Mouse (Mus musculus): ENCODE data around the gene Prkca. TPM values are rescaled to one million over a fixed set of nuclear protein-coding genes. Genes with fewer than 3 reads are reported as not detected.

The Prkca gene
- polyA plus RNA-seq, 1 experiment from 2014 or later, result 7.6 TPM

DNA sequence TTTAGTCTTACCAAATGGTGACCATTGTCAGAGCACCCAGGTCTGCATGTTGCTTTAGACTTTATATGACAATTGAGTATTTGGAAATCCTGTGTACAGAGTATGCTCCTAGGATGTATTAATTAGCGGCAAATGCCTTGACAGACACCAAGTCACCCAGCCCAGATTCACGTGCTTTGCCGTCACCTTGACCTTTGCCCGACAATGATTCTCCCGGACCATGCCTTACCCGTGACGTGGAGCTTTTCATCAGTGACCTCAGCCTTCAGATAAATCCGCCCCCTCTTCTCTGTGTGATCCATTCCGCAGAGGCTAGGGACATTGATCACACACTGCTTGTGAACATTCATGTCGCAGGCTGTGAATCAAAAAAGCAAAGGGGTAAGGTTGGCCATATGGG lies 290.0 kb downstream of the Prkca start:
- ATAC-seq (ENCODE audit: low read depth), result no peak
- H3K36me3 ChIP-seq, result no peaks in the 10 kb centered on the region
- H3K4me1 ChIP-seq (replicated peaks), result no peaks in the 10 kb centered on the region
- 69% methylated on average over 10 of the region's 10 CpGs for WGBS
- no peak overlapping the region for H3K9ac ChIP-seq
- H3K4me2 ChIP-seq, result no peak overlapping the region
- H3K9me3 ChIP-seq, result no peaks in the 10 kb centered on the region
- H3K4me3 ChIP-seq, result no peak overlapping the region
- H3K27ac ChIP-seq (replicated peaks), result no peak overlapping the region
- H3K27me3 ChIP-seq, result no peaks in the 10 kb centered on the region

DNA sequence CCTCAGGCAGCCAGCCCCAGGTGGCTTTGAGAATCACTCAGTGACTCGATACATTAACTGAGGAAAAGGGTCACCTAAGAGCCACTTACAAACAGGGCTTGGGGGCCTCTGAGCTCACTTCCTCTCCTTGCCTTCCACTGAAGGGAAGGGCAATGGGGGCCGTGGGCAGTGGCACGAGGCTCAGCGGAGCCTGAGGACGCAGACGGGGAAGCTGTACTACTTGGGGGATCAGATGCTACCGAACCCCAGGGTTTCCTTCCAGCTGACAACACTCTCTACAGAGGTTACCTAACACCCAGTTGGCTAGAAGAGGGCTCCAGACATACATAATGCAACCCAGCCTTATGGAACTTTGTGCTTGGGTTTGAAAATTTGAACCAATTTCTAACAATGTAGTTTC lies 302.1 kb downstream of the Prkca start:
- 64% methylated on average over 7 of the region's 7 CpGs for WGBS
- Histone ChIP-seq H3K4me1 (replicated peaks) (peaks cover 25% of the 10 kb centered on the region), H3K4me3 (no peak overlapping the region), H3K27me3 (no peaks in the 10 kb centered on the region), H3K27ac (replicated peaks) (no peak overlapping the region), H3K9ac (no peak overlapping the region), H3K4me2 (no peak overlapping the region), H3K9me3 (no peaks in the 10 kb centered on the region), H3K36me3 (no peaks in the 10 kb centered on the region)
- ATAC-seq (ENCODE audit: low read depth), result no peak

DNA sequence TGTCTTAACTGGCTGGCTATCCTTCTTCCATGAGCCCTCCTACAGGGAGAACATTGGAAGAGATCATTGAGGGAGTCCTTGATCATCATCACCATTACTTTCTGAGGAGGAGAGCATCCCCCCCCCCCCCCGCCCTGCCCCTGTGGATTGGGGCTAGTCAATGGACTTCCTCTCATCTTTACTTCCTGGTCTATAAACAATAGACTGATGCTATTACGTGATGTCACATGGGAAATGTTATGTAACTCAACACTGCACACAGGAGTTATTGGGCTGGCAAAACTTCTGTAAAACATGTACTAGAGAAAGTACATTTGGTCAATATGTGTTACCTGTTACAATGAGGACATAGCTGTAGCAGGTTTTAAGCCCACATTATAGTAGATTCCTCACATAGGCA lies 302.9 kb downstream of the Prkca start:
- no peak for ATAC-seq (ENCODE audit: low read depth)
- Histone ChIP-seq H3K9me3 (no peaks in the 10 kb centered on the region), H3K4me3 (no peak overlapping the region), H3K27ac (replicated peaks) (no peak overlapping the region), H3K4me2 (no peak overlapping the region), H3K4me1 (replicated peaks) (peaks cover 25% of the 10 kb centered on the region), H3K9ac (no peak overlapping the region), H3K36me3 (no peaks in the 10 kb centered on the region), H3K27me3 (no peaks in the 10 kb centered on the region)
- WGBS, result 69% methylated on average over 2 of the region's 2 CpGs

DNA sequence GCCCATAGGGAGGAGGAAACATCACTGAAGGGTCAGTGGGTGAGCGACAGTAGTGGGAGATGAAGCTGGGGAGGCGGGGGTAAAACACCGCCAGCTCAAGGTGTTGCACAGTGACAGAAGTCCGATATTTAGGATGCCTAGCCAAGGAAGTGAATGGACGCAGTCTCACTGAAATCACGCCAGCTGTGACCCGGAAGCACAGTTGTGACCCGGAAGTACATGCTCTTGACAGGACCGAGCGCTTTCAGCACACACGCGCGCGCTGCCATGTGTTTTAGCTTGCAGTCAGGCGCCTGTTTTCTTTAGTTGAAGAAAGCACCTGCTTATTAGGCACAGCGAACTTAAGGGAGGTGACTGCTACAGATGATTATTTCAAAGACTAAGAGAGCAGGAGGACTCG lies 304.0 kb downstream of the Prkca start:
- Histone ChIP-seq H3K4me1 (replicated peaks) (peaks cover 25% of the 10 kb centered on the region), H3K27ac (replicated peaks) (no peak overlapping the region), H3K27me3 (no peaks in the 10 kb centered on the region), H3K4me2 (no peak overlapping the region), H3K4me3 (no peak overlapping the region), H3K9ac (no peak overlapping the region), H3K9me3 (no peaks in the 10 kb centered on the region), H3K36me3 (no peaks in the 10 kb centered on the region)
- no peak for ATAC-seq (ENCODE audit: low read depth)
- WGBS, result 92% methylated on average over 17 of the region's 17 CpGs

DNA sequence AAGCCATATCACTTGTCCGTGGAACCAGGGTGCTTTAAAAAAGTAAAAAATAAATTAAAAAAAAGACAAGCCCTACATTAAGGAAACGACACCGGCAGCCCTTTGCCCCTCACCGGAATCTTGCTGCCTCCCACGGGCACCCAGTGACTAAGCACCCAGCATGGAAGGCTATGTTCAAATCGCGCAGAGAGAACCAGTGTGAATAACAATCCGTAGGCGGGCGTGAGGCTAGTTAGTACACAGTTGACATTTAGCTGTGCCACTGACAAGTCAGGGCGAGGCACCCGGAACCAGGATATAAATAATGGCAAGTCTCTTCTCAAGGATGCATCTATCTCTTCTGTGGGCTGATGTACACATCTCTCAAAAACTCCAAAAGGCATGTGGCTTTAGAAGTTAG lies 304.7 kb downstream of the Prkca start:
- Histone ChIP-seq H3K36me3 (no peaks in the 10 kb centered on the region), H3K27me3 (no peaks in the 10 kb centered on the region), H3K9me3 (no peaks in the 10 kb centered on the region), H3K9ac (no peak overlapping the region), H3K4me1 (replicated peaks) (peaks cover 31% of the 10 kb centered on the region), H3K4me3 (no peak overlapping the region), H3K27ac (replicated peaks) (peak overlapping the region; percentile 23; the same call in 1 of the 2 replicates), H3K4me2 (no peak overlapping the region)
- ATAC-seq (ENCODE audit: low read depth), result no peak
- WGBS, result 84% methylated on average over 12 of the region's 12 CpGs

DNA sequence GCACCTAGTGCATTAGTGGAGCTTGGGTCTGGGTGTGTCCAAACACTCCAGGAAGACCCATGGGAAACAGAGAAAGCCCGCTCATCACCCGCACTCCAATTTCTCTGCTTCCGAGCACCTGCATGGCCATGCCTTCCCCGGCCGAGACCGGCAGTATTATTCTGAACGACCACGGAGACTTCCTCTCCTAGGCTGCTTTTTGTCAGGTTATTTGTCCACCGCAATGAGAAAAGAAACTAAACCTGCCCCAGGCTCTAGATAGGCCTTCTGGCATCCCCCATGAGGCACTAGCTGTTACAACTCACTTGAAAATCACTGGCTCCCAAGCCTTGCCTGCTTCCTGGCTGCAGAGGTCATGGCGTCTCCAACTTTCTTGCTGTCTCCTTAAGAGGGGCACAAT lies 307.4 kb downstream of the Prkca start:
- Histone ChIP-seq H3K36me3 (no peaks in the 10 kb centered on the region), H3K4me2 (no peak overlapping the region), H3K4me1 (replicated peaks) (peaks cover 25% of the 10 kb centered on the region), H3K4me3 (no peak overlapping the region), H3K27ac (replicated peaks) (no peak overlapping the region), H3K9me3 (no peaks in the 10 kb centered on the region), H3K27me3 (no peaks in the 10 kb centered on the region), H3K9ac (no peak overlapping the region)
- 86% methylated on average over 10 of the region's 10 CpGs for WGBS
- no peak for ATAC-seq (ENCODE audit: low read depth)

DNA sequence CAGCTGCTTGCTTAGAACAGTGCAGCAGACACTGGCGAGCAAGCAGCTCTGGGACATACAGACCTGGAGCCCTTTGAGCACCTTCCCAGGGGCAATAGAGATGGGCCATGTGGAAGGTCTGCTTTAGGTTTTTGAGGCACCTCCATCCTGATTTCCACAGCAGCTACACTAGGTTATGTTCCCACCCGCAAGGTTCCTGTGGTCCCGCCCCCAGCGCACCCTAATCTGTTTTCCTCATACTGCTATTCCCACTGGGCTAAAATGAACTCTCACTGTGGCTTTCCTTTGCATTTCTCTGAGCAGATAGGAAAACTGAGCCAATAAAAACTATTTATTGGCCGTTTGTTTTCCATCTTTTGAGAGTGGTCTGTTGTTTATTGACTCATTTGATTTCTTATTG lies 308.0 kb downstream of the Prkca start:
- Histone ChIP-seq H3K4me2 (no peak overlapping the region), H3K4me1 (replicated peaks) (peaks cover 24% of the 10 kb centered on the region), H3K36me3 (no peaks in the 10 kb centered on the region), H3K27me3 (no peaks in the 10 kb centered on the region), H3K4me3 (no peak overlapping the region), H3K9me3 (no peaks in the 10 kb centered on the region), H3K27ac (replicated peaks) (no peak overlapping the region), H3K9ac (no peak overlapping the region)
- WGBS, result 86% methylated on average over 5 of the region's 5 CpGs
- ATAC-seq (ENCODE audit: low read depth), result no peak

DNA sequence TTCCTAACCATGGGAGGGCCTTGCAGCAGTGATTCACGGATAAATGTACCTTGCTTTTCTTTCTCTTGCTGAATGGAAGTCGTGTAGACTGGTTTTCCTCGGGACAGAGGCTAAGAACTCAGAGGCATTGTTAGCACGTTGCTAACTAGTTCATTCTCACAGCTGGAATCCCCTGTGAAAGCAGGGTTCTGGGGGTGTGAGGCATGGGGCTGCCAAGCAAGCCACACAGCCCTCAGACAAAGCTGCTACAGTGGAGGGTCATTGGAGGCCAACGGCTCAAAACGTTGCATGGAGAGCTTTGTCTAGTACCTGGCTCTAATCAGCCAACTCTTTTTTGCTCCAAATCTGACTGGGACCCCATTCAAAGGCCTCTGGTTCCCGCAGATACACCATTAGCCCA lies 309.4 kb downstream of the Prkca start:
- H3K4me1 ChIP-seq (replicated peaks), result peaks cover 24% of the 10 kb centered on the region
- H3K4me2 ChIP-seq, result no peak overlapping the region
- no peak overlapping the region for H3K4me3 ChIP-seq
- H3K27me3 ChIP-seq, result no peaks in the 10 kb centered on the region
- H3K36me3 ChIP-seq, result no peaks in the 10 kb centered on the region
- no peak overlapping the region for H3K27ac ChIP-seq (replicated peaks)
- 18% methylated on average over 7 of the region's 7 CpGs for WGBS
- no peak for ATAC-seq (ENCODE audit: low read depth)
- H3K9me3 ChIP-seq, result no peaks in the 10 kb centered on the region
- no peak overlapping the region for H3K9ac ChIP-seq

DNA sequence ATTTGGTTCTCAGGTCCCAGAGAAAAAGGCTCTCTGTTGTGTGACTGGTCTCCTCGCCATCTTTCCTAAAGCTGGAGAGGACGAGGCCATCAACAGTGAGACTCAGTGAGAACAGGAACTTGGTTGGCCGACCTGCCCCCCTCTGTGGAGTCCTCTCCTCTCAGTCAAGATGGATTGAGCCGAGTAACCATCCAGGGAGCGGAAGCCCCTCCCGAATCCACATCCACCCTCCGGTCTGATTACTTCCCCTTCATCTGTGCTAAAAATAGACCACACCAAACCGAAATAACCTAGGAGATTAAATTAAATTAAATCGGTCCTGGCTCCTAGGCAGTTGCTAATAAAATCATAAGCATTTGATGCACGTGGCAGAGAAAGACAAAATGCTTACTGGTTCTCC lies 311.2 kb downstream of the Prkca start:
- no peak for ATAC-seq (ENCODE audit: low read depth)
- Histone ChIP-seq H3K4me1 (replicated peaks) (peaks cover 8% of the 10 kb centered on the region), H3K9me3 (no peaks in the 10 kb centered on the region), H3K36me3 (no peaks in the 10 kb centered on the region), H3K27me3 (no peaks in the 10 kb centered on the region), H3K4me2 (no peak overlapping the region), H3K27ac (replicated peaks) (no peak overlapping the region), H3K9ac (no peak overlapping the region), H3K4me3 (no peak overlapping the region)
- 75% methylated on average over 10 of the region's 10 CpGs for WGBS

DNA sequence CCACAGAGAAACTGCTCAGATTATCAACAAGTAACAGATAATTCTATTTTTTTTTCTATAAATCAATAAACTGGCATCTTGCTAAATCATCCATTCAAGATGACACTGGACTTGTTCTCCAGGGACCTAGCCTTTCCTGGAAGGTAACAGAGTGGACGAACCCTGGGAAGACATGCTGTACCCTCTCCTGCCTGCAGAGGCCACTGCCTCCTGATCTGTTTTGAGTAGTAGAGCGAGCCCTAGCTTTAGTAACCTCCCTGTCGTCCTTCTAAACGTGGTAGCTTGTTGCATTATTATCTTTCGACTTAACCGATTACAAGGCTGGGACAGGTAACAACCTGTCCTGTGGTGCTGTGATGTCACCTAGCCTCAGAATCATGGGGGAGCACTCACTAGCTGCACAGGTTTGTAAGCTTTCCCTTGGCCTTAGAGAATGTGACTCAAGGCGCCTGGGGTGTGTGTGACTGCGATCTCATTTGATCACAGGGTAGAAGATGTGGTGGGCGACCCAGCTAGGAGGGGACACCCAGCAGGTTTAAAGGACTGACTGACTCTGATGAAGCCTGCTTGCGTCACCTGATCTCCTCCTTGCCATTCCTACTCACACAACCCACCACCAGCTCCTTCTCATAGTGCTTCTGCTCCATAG lies 312.6 kb downstream of the Prkca start:
- H3K4me1 ChIP-seq (replicated peaks), result peaks cover 6% of the 10 kb centered on the region; the same call in 1 of the 2 replicates
- no peak overlapping the region for H3K4me2 ChIP-seq
- no peak overlapping the region for H3K4me3 ChIP-seq
- H3K36me3 ChIP-seq, result no peaks in the 10 kb centered on the region
- 56% methylated on average over 10 of the region's 10 CpGs for WGBS
- H3K9ac ChIP-seq, result no peak overlapping the region
- ATAC-seq (ENCODE audit: low read depth), result peak; percentile 69; the same call in 1 of the 2 replicates
- H3K9me3 ChIP-seq, result no peaks in the 10 kb centered on the region
- H3K27ac ChIP-seq (replicated peaks), result no peak overlapping the region
- H3K27me3 ChIP-seq, result no peaks in the 10 kb centered on the region

DNA sequence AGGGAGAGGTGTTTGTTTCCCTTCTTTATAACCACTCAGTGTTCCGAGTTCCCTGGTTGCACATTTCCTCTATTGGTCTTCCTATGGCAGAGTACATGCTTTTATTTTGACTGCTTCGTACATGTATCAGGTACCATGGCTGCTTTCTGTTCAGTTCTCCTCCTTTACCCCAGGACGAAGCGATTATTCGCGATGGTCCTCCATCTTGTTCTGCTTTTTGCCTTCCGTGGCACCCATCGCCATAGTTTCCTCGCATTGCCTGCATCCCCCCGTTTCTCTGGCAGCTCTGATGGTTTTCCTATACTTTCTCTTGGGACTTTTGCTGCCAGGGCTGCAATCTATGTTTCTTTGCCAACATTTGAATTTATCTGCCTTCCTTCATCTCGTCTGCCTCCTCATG lies 314.4 kb downstream of the Prkca start:
- ATAC-seq (ENCODE audit: low read depth), result no peak
- no peaks in the 10 kb centered on the region for H3K9me3 ChIP-seq
- H3K4me1 ChIP-seq (replicated peaks), result peaks cover 3% of the 10 kb centered on the region; the same call in 1 of the 2 replicates
- H3K27ac ChIP-seq (replicated peaks), result no peak overlapping the region
- no peak overlapping the region for H3K4me2 ChIP-seq
- no peaks in the 10 kb centered on the region for H3K36me3 ChIP-seq
- H3K27me3 ChIP-seq, result no peaks in the 10 kb centered on the region
- 89% methylated on average over 11 of the region's 11 CpGs for WGBS
- H3K9ac ChIP-seq, result no peak overlapping the region
- no peak overlapping the region for H3K4me3 ChIP-seq

DNA sequence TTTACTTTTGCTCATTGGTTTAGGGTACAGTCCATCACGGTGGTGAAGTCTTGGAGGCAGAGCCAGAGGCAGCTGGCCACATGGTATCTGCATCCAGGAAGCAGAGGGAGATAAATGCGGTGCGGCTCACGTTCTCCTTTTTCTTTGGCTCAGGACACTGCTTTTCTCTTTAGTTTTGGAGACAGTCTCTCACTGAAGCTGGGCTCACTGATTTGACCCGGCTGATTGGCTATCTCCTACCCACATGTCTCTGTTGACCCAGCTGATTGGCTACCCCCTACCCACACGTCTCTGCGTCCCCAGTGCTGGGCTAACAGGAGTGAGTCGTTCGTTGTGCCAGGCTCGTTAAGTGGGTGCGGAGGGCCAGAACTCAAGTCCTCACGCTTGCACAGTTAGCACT lies 315.3 kb downstream of the Prkca start:
- 0 out of 2 replicates have a peak, but pooled peaks cover under 1% of the 10 kb centered on the region for H3K4me1 ChIP-seq (replicated peaks)
- no peak for ATAC-seq (ENCODE audit: low read depth)
- no peak overlapping the region for H3K9ac ChIP-seq
- no peaks in the 10 kb centered on the region for H3K36me3 ChIP-seq
- no peak overlapping the region for H3K27ac ChIP-seq (replicated peaks)
- no peak overlapping the region for H3K4me3 ChIP-seq
- no peaks in the 10 kb centered on the region for H3K27me3 ChIP-seq
- no peak overlapping the region for H3K4me2 ChIP-seq
- H3K9me3 ChIP-seq, result no peaks in the 10 kb centered on the region
- 77% methylated on average over 12 of the region's 12 CpGs for WGBS

DNA sequence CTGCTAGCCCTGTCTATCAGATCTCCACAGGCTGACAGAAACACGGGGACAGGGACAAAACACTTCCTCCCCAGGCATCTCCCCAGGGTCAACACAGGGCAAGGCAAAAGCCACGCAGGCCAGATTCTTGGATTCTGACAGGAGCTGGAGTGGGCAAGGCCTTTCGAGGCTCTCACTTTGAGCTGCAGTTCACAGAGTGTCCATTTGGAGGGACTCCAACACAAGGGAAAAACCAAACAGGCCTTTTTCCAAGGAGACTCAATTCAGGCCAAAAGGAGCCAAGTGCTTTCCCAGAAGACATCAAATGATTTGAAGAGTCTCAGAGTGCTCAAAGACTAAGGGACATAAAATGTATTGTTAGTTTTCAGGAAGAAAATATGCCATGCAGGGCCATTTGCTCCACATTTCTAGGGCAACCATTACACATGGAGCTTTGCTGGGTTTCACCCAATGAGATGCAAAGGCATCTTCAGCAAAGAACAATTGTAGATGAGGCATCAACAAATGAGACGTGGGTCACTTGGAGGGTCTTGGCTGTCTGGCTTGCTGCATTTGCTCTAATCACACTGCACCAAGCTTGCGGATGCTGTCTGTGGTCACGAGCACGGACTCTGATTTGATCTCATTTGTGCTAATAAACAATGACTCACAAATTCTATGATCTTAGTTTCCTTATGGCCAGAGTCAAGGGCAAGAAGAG lies 317.9 kb downstream of the Prkca start:
- Histone ChIP-seq H3K36me3 (no peaks in the 10 kb centered on the region), H3K4me3 (no peak overlapping the region), H3K27me3 (no peaks in the 10 kb centered on the region), H3K27ac (replicated peaks) (no peak overlapping the region), H3K9me3 (no peaks in the 10 kb centered on the region), H3K4me1 (replicated peaks) (0 out of 2 replicates have a peak, but pooled peaks cover 4% of the 10 kb centered on the region), H3K4me2 (no peak overlapping the region), H3K9ac (no peak overlapping the region)
- 67% methylated on average over 7 of the region's 7 CpGs for WGBS
- no peak for ATAC-seq (ENCODE audit: low read depth)
